Mouse (Mus musculus): Measurements from ENCODE around the gene Srsf12.

- TF ChIP-seq CTCF (IDR thresholded peaks at IDR 0.05; ENCODE audit: insufficient read depth, low read length) (no peak), POLR2A (IDR thresholded peaks at IDR 0.05; ENCODE audit: borderline replicate concordance, extremely low read depth, low read depth, low read length) (no peak)
Observed at GRCm38 (mm10) chr4:33243016-33243758, 34.4 kb downstream of the Srsf12 start.

Data from lung, adult 2 months (tissue).